Mouse (Mus musculus): ENCODE data around the gene Gm20708. TPM values are rescaled to one million over a fixed set of nuclear protein-coding genes. Genes with fewer than 3 reads are reported as not detected.

Gm20708 gene
- polyA plus RNA-seq, 1 experiment from 2014 or later, result 0.47 TPM

GRCm38 (mm10) chr11:117888168-117888852, 78.8 kb downstream of the Gm20708 start:
- H3K27ac ChIP-seq (replicated peaks; ENCODE audit: low read depth, low read length), result no peak overlapping the region; the same call in 1 of the 2 replicates
- no peaks in the 10 kb centered on the region for H3K36me3 ChIP-seq (ENCODE audit: control insufficient read depth, insufficient read depth, low read length)
- H3K4me1 ChIP-seq (ENCODE audit: control insufficient read depth, insufficient read depth, low read length), result peaks cover 33% of the 10 kb centered on the region
- ATAC-seq (ENCODE audit: low FRiP score, low TSS enrichment) (no peak), DNase-seq (no peak)
- peak overlapping the region; percentile 45 for H3K9ac ChIP-seq (replicated peaks; ENCODE audit: low read length)
- no peaks in the 10 kb centered on the region for H3K9me3 ChIP-seq (ENCODE audit: control insufficient read depth, low read length)
- 23% methylated on average over 20 of the region's 20 CpGs for WGBS
- H3K4me3 ChIP-seq (replicated peaks; ENCODE audit: low read depth, low read length), result no peak overlapping the region
- H3K4me2 ChIP-seq (ENCODE audit: low read length), result peak overlapping the region; percentile 50
- H3K27me3 ChIP-seq (ENCODE audit: control insufficient read depth, insufficient read depth, low read length), result no peaks in the 10 kb centered on the region

GRCm38 (mm10) chr11:117888853-117889822, 79.7 kb downstream of the Gm20708 start:
- DNase-seq, result peak; percentile 67
- Histone ChIP-seq H3K9me3 (ENCODE audit: control insufficient read depth, low read length) (no peaks in the 10 kb centered on the region), H3K36me3 (ENCODE audit: control insufficient read depth, insufficient read depth, low read length) (no peaks in the 10 kb centered on the region), H3K9ac (replicated peaks; ENCODE audit: low read length) (peak overlapping the region; percentile 45), H3K4me1 (ENCODE audit: control insufficient read depth, insufficient read depth, low read length) (peaks cover 33% of the 10 kb centered on the region), H3K4me3 (replicated peaks; ENCODE audit: low read depth, low read length) (peak overlapping the region; percentile 19; the same call in 1 of the 2 replicates), H3K4me2 (ENCODE audit: low read length) (peak overlapping the region; percentile 50), H3K27me3 (ENCODE audit: control insufficient read depth, insufficient read depth, low read length) (no peaks in the 10 kb centered on the region), H3K27ac (replicated peaks; ENCODE audit: low read depth, low read length) (peak overlapping the region; percentile 49)
- ATAC-seq (ENCODE audit: low FRiP score, low TSS enrichment), result peak; percentile 48; the same call in 1 of the 2 replicates
- WGBS, result under 1% methylated on average over 33 of the region's 33 CpGs

Other genes with a start within 250 kb of the Gm20708 start
- 34.0 and 35.1 TPM in 2 replicates for gene Tnrc6c, start 155.4 kb upstream of the Gm20708 start, polyA plus RNA-seq (2014; fragmentation: Nextera tagmentation; extraction: Ambion mirVana)
- 0.32 and 0.66 TPM in 2 replicates for gene Tmc8, start 27.6 kb upstream of the Gm20708 start, polyA plus RNA-seq (2014; fragmentation: Nextera tagmentation; extraction: Ambion mirVana)
- gene Tmc6, start 27.5 kb upstream of the Gm20708 start, polyA plus RNA-seq (2014; fragmentation: Nextera tagmentation; extraction: Ambion mirVana), result 2.4 and 3.6 TPM in 2 replicates
- not detected in 2 replicates for gene 6030468B19Rik, start 12.0 kb upstream of the Gm20708 start, polyA plus RNA-seq (2014; fragmentation: Nextera tagmentation; extraction: Ambion mirVana)
- gene Syngr2, start within 50 bp of the Gm20708 start, polyA plus RNA-seq (2014; fragmentation: Nextera tagmentation; extraction: Ambion mirVana), result 8.2 and 18.9 TPM in 2 replicates
- gene Afmid, start 16.3 kb downstream of the Gm20708 start, polyA plus RNA-seq (2014; fragmentation: Nextera tagmentation; extraction: Ambion mirVana), result 4.1 TPM in 2 replicates
- 12.8 and 18.0 TPM in 2 replicates for gene Tk1, start 16.4 kb downstream of the Gm20708 start, polyA plus RNA-seq (2014; fragmentation: Nextera tagmentation; extraction: Ambion mirVana)
- 27.9 and 50.1 TPM in 2 replicates for gene Birc5, start 39.6 kb downstream of the Gm20708 start, polyA plus RNA-seq (2014; fragmentation: Nextera tagmentation; extraction: Ambion mirVana)
- gene Tmem235, start 51.1 kb downstream of the Gm20708 start, polyA plus RNA-seq (2014; fragmentation: Nextera tagmentation; extraction: Ambion mirVana), result not detected in 2 replicates
- gene Tha1, start 63.8 kb downstream of the Gm20708 start, polyA plus RNA-seq (2014; fragmentation: Nextera tagmentation; extraction: Ambion mirVana), result 2.3 and 3.1 TPM in 2 replicates
- 4.3 and 7.2 TPM in 2 replicates for gene Socs3, start 160.4 kb downstream of the Gm20708 start, polyA plus RNA-seq (2014; fragmentation: Nextera tagmentation; extraction: Ambion mirVana)
- gene Pgs1, start 176.6 kb downstream of the Gm20708 start, polyA plus RNA-seq (2014; fragmentation: Nextera tagmentation; extraction: Ambion mirVana), result 47.9 and 51.4 TPM in 2 replicates

Measured in midbrain, embryonic 14.5 days (tissue).